Mouse (Mus musculus) neural tube, embryonic 14.5 days (tissue): ENCODE measurements around the gene Pnpla3. TPM values are rescaled to one million over a fixed set of nuclear protein-coding genes. Genes with fewer than 3 reads are reported as not detected.
"Not testable (repeated sequence)": the region's sequence is repeated elsewhere in the genome, so short reads cannot be mapped to it uniquely, and the experiment has no call there.

Experiments used
- ATAC-seq: fragments of 200-750 bp; cut with Nextera tagmentation; 2 replicates; pipeline ENCODE4 v1.8.0; 2017; ENCODE audit warnings: low read depth, mild to moderate bottlenecking, moderate TSS enrichment, moderate library complexity
- H3K27ac ChIP-seq: fragments of 300-500 bp; sonication (generic); 2 replicates; pipeline ENCODE4 v1.5.1; 2014; ENCODE audit warnings: low read depth, mild to moderate bottlenecking, control low read depth, low read length, moderate library complexity, mixed read lengths
- H3K27me3 ChIP-seq: fragments of 300-500 bp; sonication (generic); 2 replicates; pipeline ENCODE4 v1.6.1; 2014; ENCODE audit warnings: low read length; ENCODE audit not compliant: control insufficient read depth, insufficient read depth
- H3K36me3 ChIP-seq: fragments of 300-500 bp; sonication (generic); 2 replicates; pipeline ENCODE4 v1.6.1; 2014; ENCODE audit warnings: low read length, mixed read lengths; ENCODE audit not compliant: control insufficient read depth, insufficient read depth
- H3K4me1 ChIP-seq: fragments of 300-500 bp; sonication (generic); 2 replicates; pipeline ENCODE4 v1.6.1; 2014; ENCODE audit warnings: low read length; ENCODE audit not compliant: control insufficient read depth, insufficient read depth
- H3K4me2 ChIP-seq: fragments of 300-500 bp; sonication (generic); 2 replicates; pipeline ENCODE4 v1.6.1; 2014; ENCODE audit warnings: mild to moderate bottlenecking, low read depth, low read length, control low read depth
- H3K4me3 ChIP-seq: fragments of 300-500 bp; sonication (generic); 2 replicates; pipeline ENCODE4 v1.5.1; 2014; ENCODE audit warnings: low read depth, low read length, control low read depth, mixed read lengths
- H3K9ac ChIP-seq: fragments of 300-500 bp; sonication (generic); replicated peaks from 2 replicates; pipeline ENCODE4 v1.6.1; 2014; ENCODE audit warnings: low read depth, mild to moderate bottlenecking, control low read depth, low read length, mixed read lengths
- H3K9me3 ChIP-seq: fragments of 300-500 bp; sonication (generic); 2 replicates; pipeline ENCODE4 v1.6.1; 2016; ENCODE audit warnings: low read length; ENCODE audit not compliant: control insufficient read depth
- whole genome bisulfite sequencing: fragments of 180-500 bp; shearing (Covaris S2); extraction: QIAGEN DNeasy Blood & Tissue Kit; methylation state at CpG from one replicate; pipeline ENCODE4 v1.1.7; 2014; 5-methylcytosine and 5-hydroxymethylcytosine counted together
- polyA plus RNA-seq: library from polyadenylated mRNA; unstranded; fragments of >200 nt; fragmentation: Nextera tagmentation; extraction: Ambion mirVana; gene quantifications from 2 replicates; pipeline ENCODE4 v1.2.1, GENCODE M21; 2014

Pnpla3 gene
- polyA plus RNA-seq, 1 experiment from 2014 or later = 6.1 TPM

DNA sequence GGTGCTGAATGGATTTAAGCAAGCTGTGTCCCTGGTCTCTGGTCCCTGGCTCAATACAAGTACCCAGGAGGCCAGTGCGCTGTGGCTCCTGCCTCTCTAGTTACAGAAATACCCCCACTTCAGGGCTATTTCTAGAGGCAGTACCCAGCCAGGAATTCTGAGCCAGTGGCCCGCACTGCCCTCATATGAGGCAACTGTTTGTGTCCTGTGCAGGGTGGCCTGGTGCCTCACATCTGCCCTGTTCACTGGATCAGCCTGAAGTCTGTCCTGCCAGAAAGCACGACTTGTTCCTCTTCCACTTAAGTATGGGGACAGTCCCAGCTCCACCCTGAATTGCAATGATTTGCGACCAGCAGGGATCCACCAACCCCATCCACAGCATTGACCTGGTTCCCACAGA, 34.2 kb upstream of the Pnpla3 start:
- ATAC-seq = no peak
- no peak overlapping the region for H3K4me2 ChIP-seq
- H3K4me1 ChIP-seq = no peaks in the 10 kb centered on the region
- H3K27me3 ChIP-seq = no peaks in the 10 kb centered on the region
- no peaks in the 10 kb centered on the region for H3K36me3 ChIP-seq
- WGBS = 76% methylated on average over 4 of the region's 4 CpGs
- no peak overlapping the region for H3K4me3 ChIP-seq
- no peak overlapping the region for H3K9ac ChIP-seq
- H3K9me3 ChIP-seq = no peaks in the 10 kb centered on the region
- H3K27ac ChIP-seq = no peak overlapping the region

DNA sequence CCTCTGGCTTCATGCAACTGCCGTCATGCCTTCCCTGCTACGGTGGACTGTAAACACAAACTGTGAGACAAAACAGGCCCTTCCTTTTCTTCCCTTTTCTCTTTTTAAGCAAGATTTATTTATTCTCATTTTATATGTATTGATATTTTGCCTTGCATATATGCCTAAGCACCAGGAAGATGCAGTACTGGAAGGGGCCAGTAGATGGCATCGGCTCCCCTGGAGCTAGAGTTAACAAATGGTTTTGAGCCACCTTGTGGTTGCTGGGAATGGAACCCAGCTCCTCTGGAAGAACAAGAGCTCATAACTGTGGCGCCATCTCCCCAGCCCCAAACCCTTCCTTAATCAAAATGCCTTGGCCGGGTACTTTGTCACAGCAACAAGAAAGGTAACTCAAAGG, 32.2 kb upstream of the Pnpla3 start:
- ATAC-seq = no peak
- Histone ChIP-seq H3K4me2 (no peak overlapping the region), H3K27me3 (no peaks in the 10 kb centered on the region), H3K9me3 (no peaks in the 10 kb centered on the region), H3K4me1 (no peaks in the 10 kb centered on the region), H3K9ac (no peak overlapping the region), H3K4me3 (no peak overlapping the region), H3K36me3 (no peaks in the 10 kb centered on the region), H3K27ac (no peak overlapping the region)
- WGBS = 91% methylated on average over 5 of the region's 5 CpGs

DNA sequence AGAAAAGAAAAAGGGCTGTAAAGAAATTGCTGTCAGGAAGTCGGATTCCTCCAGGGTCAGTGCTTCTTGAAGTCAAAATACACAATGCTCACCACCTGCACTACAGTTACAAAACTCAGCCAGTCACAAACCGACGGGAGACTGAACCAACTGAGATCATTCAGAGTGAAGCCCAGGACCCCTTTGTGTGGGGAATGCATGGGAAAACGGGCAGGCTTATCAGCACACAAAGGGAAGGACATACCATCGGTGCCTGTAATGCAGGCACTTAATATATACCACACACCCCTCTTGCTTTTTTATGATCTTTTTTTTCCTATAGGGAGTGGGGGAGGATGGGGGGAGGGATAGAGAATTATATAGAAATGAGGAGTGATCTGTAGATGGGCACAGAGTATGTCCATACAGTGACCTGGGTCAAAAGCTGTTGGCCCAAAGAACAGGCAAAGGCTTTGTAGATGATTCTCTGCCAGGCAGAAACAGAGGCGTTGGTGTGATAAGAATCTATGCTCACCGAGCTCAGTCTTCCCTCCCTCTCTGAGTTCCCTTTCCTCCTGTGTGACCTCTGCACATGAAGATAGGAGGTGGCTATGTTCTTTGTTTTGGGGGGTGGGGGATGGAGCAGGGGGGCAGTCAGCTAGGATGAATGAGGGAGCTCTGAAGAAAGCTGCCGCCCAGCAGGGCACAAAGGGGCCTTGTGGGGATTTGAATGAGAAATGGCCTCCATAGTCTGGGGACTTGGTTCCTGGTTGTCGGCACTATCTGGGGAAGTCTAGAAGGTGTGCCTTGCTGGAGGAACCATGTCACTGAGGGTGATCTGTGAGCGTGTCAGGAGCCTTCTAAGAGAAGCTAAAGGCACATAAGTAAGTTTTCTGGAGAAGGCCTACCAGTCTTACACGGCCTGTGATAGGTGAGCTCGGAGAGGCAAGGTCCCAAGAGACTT, 30.9 kb upstream of the Pnpla3 start:
- no peaks in the 10 kb centered on the region for H3K27me3 ChIP-seq
- no peak overlapping the region for H3K4me2 ChIP-seq
- no peaks in the 10 kb centered on the region for H3K9me3 ChIP-seq
- ATAC-seq = no peak
- no peaks in the 10 kb centered on the region for H3K36me3 ChIP-seq
- no peaks in the 10 kb centered on the region for H3K4me1 ChIP-seq
- no peak overlapping the region for H3K27ac ChIP-seq
- 16% methylated on average over 12 of the region's 12 CpGs for WGBS
- no peak overlapping the region for H3K9ac ChIP-seq
- H3K4me3 ChIP-seq = no peak overlapping the region

GRCm38 (mm10) chr15:84139592-84140005, 28.0 kb upstream of the Pnpla3 start:
- H3K9ac ChIP-seq = no peak overlapping the region
- 93% methylated on average over 5 of the region's 5 CpGs for WGBS
- no peak overlapping the region for H3K4me2 ChIP-seq
- H3K9me3 ChIP-seq = no peaks in the 10 kb centered on the region
- H3K27ac ChIP-seq = no peak overlapping the region
- no peak overlapping the region for H3K4me3 ChIP-seq
- ATAC-seq = no peak
- no peaks in the 10 kb centered on the region for H3K4me1 ChIP-seq
- no peaks in the 10 kb centered on the region for H3K36me3 ChIP-seq
- H3K27me3 ChIP-seq = no peaks in the 10 kb centered on the region

GRCm38 (mm10) chr15:84140109-84140508, 27.5 kb upstream of the Pnpla3 start:
- Histone ChIP-seq H3K4me1 (no peaks in the 10 kb centered on the region), H3K27ac (no peak overlapping the region), H3K4me3 (no peak overlapping the region), H3K27me3 (no peaks in the 10 kb centered on the region), H3K36me3 (no peaks in the 10 kb centered on the region), H3K4me2 (no peak overlapping the region), H3K9me3 (no peaks in the 10 kb centered on the region), H3K9ac (no peak overlapping the region)
- 62% methylated on average over 3 of the region's 3 CpGs for WGBS
- no peak for ATAC-seq

DNA sequence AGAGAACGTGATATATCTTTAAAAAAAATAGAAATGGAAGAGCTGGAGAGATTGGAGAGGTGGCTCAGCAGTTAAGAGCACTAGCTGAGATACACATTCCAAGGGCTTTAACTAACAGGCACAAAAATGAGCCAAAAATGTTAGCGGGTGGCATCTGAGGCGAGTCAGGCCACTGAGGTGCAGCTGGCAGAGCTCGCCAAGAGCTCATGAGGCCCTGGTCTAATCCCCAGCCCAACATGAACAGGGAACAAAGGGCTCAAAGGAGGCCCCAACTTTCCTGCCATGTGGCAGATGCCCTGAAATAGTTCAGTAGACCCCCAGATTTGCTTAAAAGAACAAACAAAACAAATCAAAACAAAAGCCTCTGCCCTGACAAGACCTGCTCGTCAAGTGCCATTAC, 26.7 kb upstream of the Pnpla3 start:
- WGBS = 74% methylated on average over 5 of the region's 5 CpGs
- H3K27ac ChIP-seq = no peak overlapping the region
- no peaks in the 10 kb centered on the region for H3K4me1 ChIP-seq

GRCm38 (mm10) chr15:84156158-84156557, 11.5 kb upstream of the Pnpla3 start:
- H3K4me2 ChIP-seq = no peak overlapping the region
- no peaks in the 10 kb centered on the region for H3K36me3 ChIP-seq
- no peaks in the 10 kb centered on the region for H3K4me1 ChIP-seq
- WGBS = 83% methylated on average over 2 of the region's 2 CpGs
- H3K9ac ChIP-seq = no peak overlapping the region
- no peak for ATAC-seq
- H3K27ac ChIP-seq = no peak overlapping the region
- H3K4me3 ChIP-seq = no peak overlapping the region
- no peaks in the 10 kb centered on the region for H3K27me3 ChIP-seq
- H3K9me3 ChIP-seq = no peaks in the 10 kb centered on the region

More for the DNA sequence above, 26.7 kb upstream of the Pnpla3 start:
- no peak overlapping the region for H3K9ac ChIP-seq
- ATAC-seq = no peak
- H3K27me3 ChIP-seq = no peaks in the 10 kb centered on the region
- H3K4me2 ChIP-seq = no peak overlapping the region
- H3K36me3 ChIP-seq = no peaks in the 10 kb centered on the region
- H3K4me3 ChIP-seq = no peak overlapping the region
- H3K9me3 ChIP-seq = no peaks in the 10 kb centered on the region

DNA sequence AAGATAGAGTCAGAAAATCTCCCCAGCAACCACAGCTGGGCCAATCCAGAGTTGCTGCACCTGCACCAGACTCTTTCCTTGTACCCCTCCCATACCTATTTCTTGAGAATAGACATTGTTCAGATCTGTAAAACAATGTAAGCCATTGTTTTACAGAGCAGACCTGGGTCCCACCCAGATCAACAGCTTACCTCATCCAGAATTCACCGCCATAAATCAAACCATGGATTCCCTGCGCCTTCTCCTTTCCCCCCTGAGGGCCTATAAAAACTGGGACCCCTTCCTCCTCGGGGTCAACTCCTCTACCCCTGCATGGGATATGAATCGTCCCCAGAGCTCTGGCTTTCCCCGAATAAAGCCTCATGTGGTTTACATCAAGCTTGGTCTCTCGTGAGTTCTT, 10.1 kb upstream of the Pnpla3 start:
- H3K27ac ChIP-seq, H3K9me3 ChIP-seq, H3K4me2 ChIP-seq, H3K4me3 ChIP-seq, ATAC-seq, H3K27me3 ChIP-seq, H3K4me1 ChIP-seq, H3K9ac ChIP-seq, H3K36me3 ChIP-seq: not testable (repeated sequence)
- WGBS = 84% methylated on average over 6 of the region's 6 CpGs

GRCm38 (mm10) chr15:84161871-84162270, 5.8 kb upstream of the Pnpla3 start:
- WGBS = 80% methylated on average over 6 of the region's 6 CpGs
- Histone ChIP-seq H3K4me1 (no peaks in the 10 kb centered on the region), H3K27me3 (no peaks in the 10 kb centered on the region), H3K27ac (no peak overlapping the region), H3K4me3 (no peak overlapping the region), H3K36me3 (no peaks in the 10 kb centered on the region), H3K9me3 (no peaks in the 10 kb centered on the region), H3K9ac (no peak overlapping the region), H3K4me2 (no peak overlapping the region)
- ATAC-seq = no peak
